Mouse (Mus musculus) kidney, embryonic 15.5 days (tissue): ENCODE data around the gene Ubqln1. TPM values are rescaled to one million over a fixed set of nuclear protein-coding genes. Genes with fewer than 3 reads are reported as not detected.
A peak's percentile ranks its signal among the peaks of the same experiment; 100 is the strongest.

Source experiments
- ATAC-seq: fragments of 200-750 bp; cut with Nextera tagmentation; replicated peaks from 2 replicates; pipeline ENCODE4 v1.8.0; 2017; ENCODE audit warnings: moderate TSS enrichment; ENCODE audit not compliant: low FRiP score
- H3K27ac ChIP-seq: fragments of 300-500 bp; sonication (generic); 2 replicates; pipeline ENCODE4 v1.5.1; 2015; ENCODE audit warnings: mild to moderate bottlenecking, inconsistent platforms
- H3K27me3 ChIP-seq: fragments of 300-500 bp; sonication (generic); 2 replicates; pipeline ENCODE4 v1.6.1; 2015; ENCODE audit warnings: inconsistent platforms
- H3K36me3 ChIP-seq: fragments of 300-500 bp; sonication (generic); 2 replicates; pipeline ENCODE4 v1.6.1; 2015; ENCODE audit warnings: inconsistent platforms
- H3K4me1 ChIP-seq: fragments of 300-500 bp; sonication (generic); 2 replicates; pipeline ENCODE4 v1.6.1; 2015; ENCODE audit warnings: inconsistent platforms
- H3K4me2 ChIP-seq: fragments of 300-500 bp; sonication (generic); 2 replicates; pipeline ENCODE4 v1.6.1; 2015; ENCODE audit warnings: moderate library complexity, mild to moderate bottlenecking, inconsistent platforms
- H3K4me3 ChIP-seq: fragments of 300-500 bp; sonication (generic); replicated peaks from 2 replicates; pipeline ENCODE4 v1.5.1; 2015; ENCODE audit warnings: mild to moderate bottlenecking, inconsistent platforms
- H3K9ac ChIP-seq: fragments of 300-500 bp; sonication (generic); 2 replicates; pipeline ENCODE4 v1.6.1; 2015; ENCODE audit warnings: mild to moderate bottlenecking, inconsistent platforms
- H3K9me3 ChIP-seq: fragments of 300-500 bp; sonication (generic); replicated peaks from 2 replicates; pipeline ENCODE4 v1.6.1; 2016; ENCODE audit warnings: inconsistent platforms
- WGBS: fragments of 180-500 bp; shearing (Covaris S2); methylation state at CpG from one replicate; pipeline ENCODE4 v1.1.7; 2015; ENCODE audit warnings: mixed read lengths; 5-methylcytosine and 5-hydroxymethylcytosine counted together
- polyA plus RNA-seq: library from polyadenylated mRNA; unstranded; fragments of >200 nt; fragmentation: Nextera tagmentation; extraction: Ambion mirVana; gene quantifications from 2 replicates; pipeline ENCODE4 v1.2.1, GENCODE M21; 2015

Ubqln1 gene
- polyA plus RNA-seq, 1 experiment from 2014 or later: 112 TPM

- H3K4me2 ChIP-seq: no peak overlapping the region
- H3K27me3 ChIP-seq: no peaks in the 10 kb centered on the region
- WGBS: 75% methylated on average over 9 of the region's 9 CpGs
- no peak for ATAC-seq
- H3K4me1 ChIP-seq: 0 out of 2 replicates have a peak, but pooled peaks cover 8% of the 10 kb centered on the region
- H3K4me3 ChIP-seq: no peak overlapping the region
- no peak overlapping the region for H3K27ac ChIP-seq
- no peak overlapping the region for H3K9ac ChIP-seq
- H3K36me3 ChIP-seq: peaks cover 90% of the 10 kb centered on the region
- H3K9me3 ChIP-seq: no peaks in the 10 kb centered on the region
Measured at GRCm38 (mm10) chr13:58177511-58178208, 37.8 kb downstream of the Ubqln1 start.

DNA sequence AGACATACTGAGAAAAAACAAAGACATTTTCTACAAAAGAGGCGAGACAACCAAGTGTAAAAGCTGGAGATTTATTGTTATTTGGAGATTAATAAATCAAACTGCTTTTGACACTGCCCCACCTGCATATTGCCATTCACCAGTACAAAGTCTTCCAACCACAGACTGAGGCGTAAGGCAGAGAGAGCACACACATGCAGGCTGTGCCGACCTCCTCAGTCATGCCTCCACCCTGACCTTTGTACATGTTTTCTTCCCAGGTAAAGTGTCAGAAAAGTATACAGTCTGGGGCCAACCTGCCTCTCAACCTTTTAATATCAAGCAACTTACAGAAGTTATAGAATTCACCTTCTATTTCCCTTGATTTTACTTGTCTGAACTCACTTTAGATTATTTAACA lies 39.3 kb downstream of the Ubqln1 start:
- Histone ChIP-seq H3K9ac (no peak overlapping the region), H3K27ac (no peak overlapping the region), H3K9me3 (no peaks in the 10 kb centered on the region), H3K36me3 (peaks cover 88% of the 10 kb centered on the region), H3K4me1 (0 out of 2 replicates have a peak, but pooled peaks cover 2% of the 10 kb centered on the region), H3K4me2 (no peak overlapping the region), H3K4me3 (no peak overlapping the region), H3K27me3 (no peaks in the 10 kb centered on the region)
- no peak for ATAC-seq
- 71% methylated on average over 3 of the region's 3 CpGs for WGBS

DNA sequence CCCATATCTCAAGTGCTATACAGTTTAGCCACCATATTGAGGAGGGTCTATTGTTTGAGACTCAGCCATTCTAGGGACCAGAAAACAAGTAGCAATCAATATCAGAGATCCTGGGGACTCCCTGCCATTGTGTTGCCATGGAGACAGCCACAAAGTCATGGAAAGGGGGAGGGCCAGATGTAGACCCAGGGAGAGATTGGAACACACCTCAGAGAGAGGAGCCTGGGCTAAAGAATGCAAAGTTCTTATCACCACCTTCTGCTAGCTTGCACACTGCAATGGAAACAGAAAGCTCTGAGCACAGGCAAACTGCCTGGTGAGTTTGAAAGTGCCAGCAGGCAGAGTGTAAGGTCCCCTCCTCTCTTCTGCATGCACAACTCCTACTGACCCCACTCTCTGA lies 47.3 kb downstream of the Ubqln1 start:
- no peaks in the 10 kb centered on the region for H3K4me1 ChIP-seq
- no peaks in the 10 kb centered on the region for H3K9me3 ChIP-seq
- no peaks in the 10 kb centered on the region for H3K27me3 ChIP-seq
- no peak overlapping the region for H3K27ac ChIP-seq
- no peak overlapping the region for H3K4me3 ChIP-seq
- ATAC-seq: no peak
- H3K9ac ChIP-seq: no peak overlapping the region
- no peak overlapping the region for H3K4me2 ChIP-seq
- H3K36me3 ChIP-seq: peaks cover 40% of the 10 kb centered on the region

GRCm38 (mm10) chr13:58163343-58163742 lies 52.1 kb downstream of the Ubqln1 start:
- WGBS: 94% methylated on average over 12 of the region's 12 CpGs
- H3K9ac ChIP-seq: no peak overlapping the region
- peaks cover 49% of the 10 kb centered on the region for H3K36me3 ChIP-seq
- no peaks in the 10 kb centered on the region for H3K9me3 ChIP-seq
- no peak overlapping the region for H3K4me2 ChIP-seq
- no peak overlapping the region for H3K4me3 ChIP-seq
- ATAC-seq: no peak
- H3K27ac ChIP-seq: no peak overlapping the region
- peaks cover 5% of the 10 kb centered on the region; the same call in 1 of the 2 replicates for H3K4me1 ChIP-seq
- H3K27me3 ChIP-seq: no peaks in the 10 kb centered on the region

- H3K36me3 ChIP-seq: peaks cover 45% of the 10 kb centered on the region
- no peak for ATAC-seq
- H3K9ac ChIP-seq: no peak overlapping the region
- H3K9me3 ChIP-seq: no peaks in the 10 kb centered on the region
- peaks cover 14% of the 10 kb centered on the region for H3K4me1 ChIP-seq
- WGBS: 93% methylated on average over 15 of the region's 15 CpGs
- H3K4me2 ChIP-seq: no peak overlapping the region
- H3K27ac ChIP-seq: no peak overlapping the region
- no peak overlapping the region for H3K4me3 ChIP-seq
- no peaks in the 10 kb centered on the region for H3K27me3 ChIP-seq
Measured at GRCm38 (mm10) chr13:58160761-58161160, 54.7 kb downstream of the Ubqln1 start.

GRCm38 (mm10) chr13:58158099-58158912 lies 57.1 kb downstream of the Ubqln1 start:
- Histone ChIP-seq H3K9me3 (no peaks in the 10 kb centered on the region), H3K4me3 (peak overlapping the region; percentile 76), H3K27ac (peak overlapping the region; percentile 59), H3K36me3 (peaks cover 38% of the 10 kb centered on the region), H3K4me2 (peak overlapping the region; percentile 94), H3K9ac (peak overlapping the region; percentile 62), H3K27me3 (no peaks in the 10 kb centered on the region), H3K4me1 (peaks cover 14% of the 10 kb centered on the region)
- WGBS: 9% methylated on average over 16 of the region's 16 CpGs
- ATAC-seq: peak; percentile 68; the same call in 1 of the 2 replicates

DNA sequence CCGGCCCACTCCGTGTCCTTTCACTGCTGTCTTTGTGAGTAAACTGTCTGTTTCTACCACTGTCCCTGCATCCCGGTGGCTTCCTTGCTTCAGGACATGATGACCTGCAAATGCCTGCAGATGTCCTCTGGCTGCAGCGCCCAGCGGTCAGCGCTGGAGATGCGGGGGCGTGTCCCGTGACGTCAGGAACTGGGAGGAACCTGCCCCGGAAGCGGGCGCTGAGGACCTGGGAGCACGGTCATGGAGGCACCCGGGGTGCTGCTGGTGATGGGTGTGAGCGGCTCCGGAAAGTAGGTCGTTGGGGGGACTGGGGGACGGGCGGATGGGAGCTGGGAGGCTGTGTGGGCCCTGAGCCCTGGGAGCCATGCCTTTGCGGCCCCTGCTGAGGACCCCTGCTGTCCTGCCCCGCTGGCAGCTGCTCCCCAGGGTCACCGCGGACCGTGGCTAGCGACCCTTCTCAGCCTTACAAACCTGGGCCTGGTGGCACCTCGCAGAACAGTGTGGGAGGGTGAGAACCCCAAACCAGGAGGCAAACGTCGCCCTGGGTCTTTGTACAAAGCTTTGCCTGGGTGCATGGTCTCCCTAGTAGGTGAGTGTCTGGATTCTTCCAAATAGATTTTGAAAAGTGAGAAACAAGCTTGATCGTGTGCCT lies 57.9 kb downstream of the Ubqln1 start, which contains the start of gene Idnk:
TSS of gene Idnk (plus strand) at position 203 of the 652 bp plus-strand sequence.
- ATAC-seq: peak; percentile 90
- H3K27ac ChIP-seq: peak within 1 kb of the TSS; percentile 59

DNA sequence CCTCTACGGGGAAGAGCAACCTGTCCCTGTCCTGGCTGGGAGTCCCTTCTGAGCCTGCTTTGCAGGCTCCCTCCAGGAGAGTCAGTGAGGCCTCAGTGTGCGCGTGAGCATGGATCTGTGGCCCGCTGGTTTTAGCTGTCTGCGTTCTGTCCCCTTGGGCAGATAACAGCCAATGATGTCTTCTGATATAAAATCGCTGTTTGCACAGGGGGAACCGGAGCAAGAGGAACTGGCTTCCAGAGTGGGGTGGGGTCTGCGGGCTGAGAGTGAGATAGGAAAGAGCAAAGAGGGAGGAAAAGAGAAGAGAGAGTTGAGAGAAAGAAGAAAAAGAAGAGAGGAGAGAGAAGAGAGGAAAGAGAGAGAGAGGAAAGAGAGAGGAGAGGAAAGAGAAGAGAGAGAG lies 58.4 kb downstream of the Ubqln1 start:
- Histone ChIP-seq H3K36me3 (peaks cover 27% of the 10 kb centered on the region), H3K4me1 (peaks cover 14% of the 10 kb centered on the region), H3K27ac (no peak overlapping the region), H3K4me3 (peak overlapping the region; percentile 76), H3K27me3 (no peaks in the 10 kb centered on the region), H3K4me2 (peak overlapping the region; percentile 94), H3K9ac (peak overlapping the region; percentile 62; the same call in 1 of the 2 replicates), H3K9me3 (no peaks in the 10 kb centered on the region)
- ATAC-seq: no peak
- 28% methylated on average over 8 of the region's 8 CpGs for WGBS

More for the DNA sequence above, 57.9 kb downstream of the Ubqln1 start, which contains the start of gene Idnk:
- peak within 1 kb of the TSS; percentile 76 for H3K4me3 ChIP-seq
- H3K4me1 ChIP-seq: peaks cover 14% of the 10 kb centered on the region
- no peaks in the 10 kb centered on the region for H3K9me3 ChIP-seq
- H3K36me3 ChIP-seq: peaks cover 32% of the 10 kb centered on the region
- peak within 1 kb of the TSS; percentile 62 for H3K9ac ChIP-seq
- no peaks in the 10 kb centered on the region for H3K27me3 ChIP-seq
- under 1% methylated on average over 30 of the region's 30 CpGs for WGBS
- H3K4me2 ChIP-seq: peak within 1 kb of the TSS; percentile 94

- Histone ChIP-seq H3K27ac (no peak overlapping the region), H3K27me3 (no peaks in the 10 kb centered on the region), H3K4me1 (peaks cover 14% of the 10 kb centered on the region), H3K36me3 (peaks cover 17% of the 10 kb centered on the region), H3K9ac (no peak overlapping the region), H3K4me3 (no peak overlapping the region), H3K4me2 (no peak overlapping the region), H3K9me3 (no peaks in the 10 kb centered on the region)
- 86% methylated on average over 2 of the region's 2 CpGs for WGBS
- no peak for ATAC-seq
Measured at GRCm38 (mm10) chr13:58156031-58156430, 59.4 kb downstream of the Ubqln1 start.

- no peak for ATAC-seq
- H3K4me3 ChIP-seq: no peak overlapping the region
- no peak overlapping the region for H3K4me2 ChIP-seq
- H3K9ac ChIP-seq: no peak overlapping the region
- no peaks in the 10 kb centered on the region for H3K9me3 ChIP-seq
- WGBS: 80% methylated on average over 11 of the region's 11 CpGs
- H3K27ac ChIP-seq: no peak overlapping the region
- H3K36me3 ChIP-seq: no peaks in the 10 kb centered on the region
- peaks cover 13% of the 10 kb centered on the region for H3K4me1 ChIP-seq
- H3K27me3 ChIP-seq: no peaks in the 10 kb centered on the region
Measured at GRCm38 (mm10) chr13:58150442-58150841, 65.0 kb downstream of the Ubqln1 start.

- Histone ChIP-seq H3K4me2 (peak overlapping the region; percentile 78; the same call in 1 of the 2 replicates), H3K36me3 (no peaks in the 10 kb centered on the region), H3K4me3 (no peak overlapping the region), H3K4me1 (peaks cover 13% of the 10 kb centered on the region), H3K27ac (peak overlapping the region; percentile 56), H3K9ac (no peak overlapping the region), H3K9me3 (no peaks in the 10 kb centered on the region), H3K27me3 (no peaks in the 10 kb centered on the region)
- ATAC-seq: no peak
- WGBS: 74% methylated on average over 3 of the region's 3 CpGs
Measured at GRCm38 (mm10) chr13:58149629-58150028, 65.8 kb downstream of the Ubqln1 start.
